Mouse (Mus musculus): ENCODE measurements around the gene Arid3a. TPM values are rescaled to one million over a fixed set of nuclear protein-coding genes. Genes with fewer than 3 reads are reported as not detected.

The Arid3a gene
- total and polyA plus RNA-seq, 3 experiments = 11.8 to 17.2 TPM; not detected in 1

GRCm38 (mm10) chr10:79907415-79907814, 19.4 kb upstream of the Arid3a start:
- Histone ChIP-seq H3K27me3 (ENCODE audit: control insufficient read depth in 1 of 2, insufficient read depth in 2 of 2, low read length in 2 of 2) (no peaks in the 10 kb centered on the region), H3K9me3 (replicated peaks; ENCODE audit: insufficient read depth, low read length) (no peaks in the 10 kb centered on the region), H3K4me3 (ENCODE audit: control insufficient read depth in 1 of 2, insufficient read depth in 1 of 2, low read depth in 2 of 2, low read length in 2 of 2) (no peak overlapping the region), H3K79me2 (ENCODE audit: control insufficient read depth, insufficient read depth, low read length, poor library complexity) (no peaks in the 10 kb centered on the region; the same call in 1 of the 2 replicates), H3K9ac (ENCODE audit: control insufficient read depth, low read depth, low read length, poor library complexity, severe bottlenecking) (no peak overlapping the region), H3K27ac (ENCODE audit: control insufficient read depth, low read depth, low read length) (no peak overlapping the region), H3K36me3 (ENCODE audit: control insufficient read depth in 1 of 2, insufficient read depth in 2 of 2, low read length in 2 of 2) (no peaks in the 10 kb centered on the region; a peak in 1 of 4 replicates), H3K4me1 (ENCODE audit: control insufficient read depth in 1 of 2, insufficient read depth in 2 of 2, low read length in 2 of 2) (peaks cover 0 to 5% of the 10 kb centered on the region in 2 experiments; a peak in 2 of 4 replicates)
- DNase-seq (ENCODE audit: low read depth, low spot score) = no peak
- TF ChIP-seq USF1 (IDR thresholded peaks at IDR 0.05; ENCODE audit: low read depth, low read length) (no peak), SMC3 (IDR thresholded peaks at IDR 0.05; ENCODE audit: low read depth, low read length) (no peak), TCF12 (IDR thresholded peaks at IDR 0.05; ENCODE audit: low read depth, low read length) (no peak), CHD1 (IDR thresholded peaks at IDR 0.05; ENCODE audit: low read depth, low read length) (no peak)

- peak; percentile 98 for DNase-seq (ENCODE audit: low read depth, low spot score)
- no peaks in the 10 kb centered on the region; the same call in 1 of the 2 replicates for H3K79me2 ChIP-seq (ENCODE audit: control insufficient read depth, insufficient read depth, low read length, poor library complexity)
- H3K27me3 ChIP-seq (ENCODE audit: control insufficient read depth in 1 of 2, insufficient read depth in 2 of 2, low read length in 2 of 2) = no peaks in the 10 kb centered on the region
- peaks cover 0 to 5% of the 10 kb centered on the region in 2 experiments; a peak in 2 of 4 replicates for H3K4me1 ChIP-seq (ENCODE audit: control insufficient read depth in 1 of 2, insufficient read depth in 2 of 2, low read length in 2 of 2)
- H3K9ac ChIP-seq (ENCODE audit: control insufficient read depth, low read depth, low read length, poor library complexity, severe bottlenecking) = peak within 1 kb of the TSS; percentile 96
- H3K27ac ChIP-seq (ENCODE audit: control insufficient read depth, low read depth, low read length) = peak within 1 kb of the TSS; percentile 91
- no peaks in the 10 kb centered on the region; a peak in 1 of 4 replicates for H3K36me3 ChIP-seq (ENCODE audit: control insufficient read depth in 1 of 2, insufficient read depth in 2 of 2, low read length in 2 of 2)
- H3K4me3 ChIP-seq (ENCODE audit: control insufficient read depth in 1 of 2, insufficient read depth in 1 of 2, low read depth in 2 of 2, low read length in 2 of 2) = peak within 1 kb of the TSS; percentile 73 to 85
- no peaks in the 10 kb centered on the region for H3K9me3 ChIP-seq (replicated peaks; ENCODE audit: insufficient read depth, low read length)
- TF ChIP-seq MAZ (IDR thresholded peaks at IDR 0.05; ENCODE audit: low read depth, low read length) (0 out of 2 replicates have a peak, but pooled peaks have one; percentile 31), ZC3H11A (IDR thresholded peaks at IDR 0.05; ENCODE audit: low read depth, low read length) (no peak), RAD21 (IDR thresholded peaks at IDR 0.05; ENCODE audit: low read depth, low read length) (no peak), ZKSCAN1 (IDR thresholded peaks at IDR 0.05; ENCODE audit: low read depth, low read length) (no peak), MYC (IDR thresholded peaks at IDR 0.05; ENCODE audit: low read depth, low read length) (no peak), GATA1 (IDR thresholded peaks at IDR 0.05; ENCODE audit: low read depth, low read length) (no peak), MAFK (IDR thresholded peaks at IDR 0.05; ENCODE audit: borderline replicate concordance, low read depth, low read length) (no peak), CHD1 (IDR thresholded peaks at IDR 0.05; ENCODE audit: low read depth, low read length) (no peak), POLR2A (IDR thresholded peaks at IDR 0.05; ENCODE audit: control insufficient read depth in 1 of 2, insufficient read depth in 1 of 2, low read depth in 1 of 2, low read length in 2 of 2, poor library complexity in 1 of 2) (peak; percentile 55 to 78; a peak in 3 of 4 replicates), USF1 (IDR thresholded peaks at IDR 0.05; ENCODE audit: low read depth, low read length) (no peak), ETS1 (IDR thresholded peaks at IDR 0.05; ENCODE audit: low read depth, low read length) (0 out of 2 replicates have a peak, but pooled peaks have one; percentile 43), TAL1 (IDR thresholded peaks at IDR 0.05; ENCODE audit: low read length) (no peak), CTCF (IDR thresholded peaks at IDR 0.05 in 2 of 3, conservative IDR thresholded peaks at IDR 0.05 in 1 of 3; ENCODE audit: control insufficient read depth in 1 of 3, insufficient read depth in 1 of 3, low read depth in 2 of 3, low read length in 3 of 3, poor library complexity in 1 of 3, severe bottlenecking in 1 of 3) (no peak), NELFE (IDR thresholded peaks at IDR 0.05; ENCODE audit: low read depth, low read length) (peak; percentile 53; the same call in 1 of the 2 replicates), ZNF384 (IDR thresholded peaks at IDR 0.05; ENCODE audit: low read depth, low read length) (no peak; the same call in 1 of the 2 replicates), JUND (IDR thresholded peaks at IDR 0.05; ENCODE audit: low read depth, low read length) (no peak), USF2 (IDR thresholded peaks at IDR 0.05; ENCODE audit: borderline replicate concordance in 1 of 2, insufficient read depth in 1 of 2, low read depth in 1 of 2, low read length in 2 of 2) (no peak), E2F4 (IDR thresholded peaks at IDR 0.05; ENCODE audit: borderline replicate concordance, low read depth, low read length) (no peak; the same call in 1 of the 2 replicates), ELF1 (IDR thresholded peaks at IDR 0.05; ENCODE audit: low read depth, low read length) (no peak; the same call in 1 of the 2 replicates), MEF2A (IDR thresholded peaks at IDR 0.05; ENCODE audit: extremely low read depth, insufficient replicate concordance, low read depth, low read length, poor library complexity, severe bottlenecking) (no peak), GABPA (IDR thresholded peaks at IDR 0.05; ENCODE audit: low read depth, low read length) (no peak), NRF1 (IDR thresholded peaks at IDR 0.05; ENCODE audit: insufficient read depth, low read depth, low read length, poor library complexity, severe bottlenecking) (no peak), UBTF (IDR thresholded peaks at IDR 0.05; ENCODE audit: borderline replicate concordance, insufficient read depth, low read depth, low read length) (no peak), TBP (IDR thresholded peaks at IDR 0.05; ENCODE audit: low read depth, low read length) (peak; percentile 91), EP300 (IDR thresholded peaks at IDR 0.05; ENCODE audit: low read depth in 1 of 2, low read length in 2 of 2) (0 out of 4 replicates have a peak, but pooled peaks of 1 of the 2 experiments have one; percentile 7), TCF12 (IDR thresholded peaks at IDR 0.05; ENCODE audit: low read depth, low read length) (peak; percentile 9; the same call in 1 of the 2 replicates)
These were observed 18.4 kb upstream of the Arid3a start, which contains the start of gene Med16 for GRCm38 (mm10) chr10:79908167-79909091. Gene Med16, minus strand, starts transcription at chr10:79908923.
